Mouse (Mus musculus): Measurements from ENCODE around the gene Slc46a3.
A peak's percentile ranks its signal among the peaks of the same experiment; 100 is the strongest.

Gene Slc46a3

GRCm38 (mm10) chr5:147845319-147845718 is 49.3 kb downstream of the Slc46a3 start:
- peak; percentile 23 for DNase-seq (ENCODE audit: low read depth)

GRCm38 (mm10) chr5:147843340-147843739 is 51.3 kb downstream of the Slc46a3 start:
- DNase-seq (ENCODE audit: low read depth), result no peak

GRCm38 (mm10) chr5:147839418-147839817 is 55.2 kb downstream of the Slc46a3 start:
- peak; percentile 19 for DNase-seq (ENCODE audit: low read depth)

- DNase-seq (ENCODE audit: low read depth), result no peak
Measured at GRCm38 (mm10) chr5:147834841-147835500, 59.6 kb downstream of the Slc46a3 start.

- DNase-seq (ENCODE audit: low read depth), result no peak
Measured at GRCm38 (mm10) chr5:147832842-147833241, 61.8 kb downstream of the Slc46a3 start.

- no peak for DNase-seq (ENCODE audit: low read depth)
Measured at GRCm38 (mm10) chr5:147828846-147829245, 65.8 kb downstream of the Slc46a3 start.
